Mouse (Mus musculus): ENCODE measurements around the gene Sdccag8. TPM values are rescaled to one million over a fixed set of nuclear protein-coding genes. Genes with fewer than 3 reads are reported as not detected.

The Sdccag8 gene
- polyA plus RNA-seq, 1 experiment from 2014 or later = 22.6 TPM

GRCm38 (mm10) chr1:177016729-177017128 is 202.3 kb downstream of the Sdccag8 start:
- H3K36me3 ChIP-seq (ENCODE audit: control insufficient read depth, insufficient read depth, low read length) = no peaks in the 10 kb centered on the region
- no peak overlapping the region for H3K9ac ChIP-seq (replicated peaks; ENCODE audit: low read depth, low read length)
- no peaks in the 10 kb centered on the region for H3K27me3 ChIP-seq (ENCODE audit: control insufficient read depth, insufficient read depth, low read length)
- ATAC-seq (ENCODE audit: low read depth) = no peak
- H3K4me2 ChIP-seq (ENCODE audit: low read depth, low read length) = no peak overlapping the region
- no peak overlapping the region for H3K27ac ChIP-seq (ENCODE audit: low read depth, low read length)
- 0 out of 2 replicates have a peak, but pooled peaks cover 2% of the 10 kb centered on the region for H3K4me1 ChIP-seq (ENCODE audit: control insufficient read depth, insufficient read depth, low read length)
- 91% methylated on average over 2 of the region's 2 CpGs for WGBS
- no peaks in the 10 kb centered on the region for H3K9me3 ChIP-seq (ENCODE audit: control insufficient read depth, low read length)
- no peak overlapping the region for H3K4me3 ChIP-seq (ENCODE audit: low read depth, low read length)

- H3K4me2 ChIP-seq (ENCODE audit: low read depth, low read length) = no peak overlapping the region
- no peaks in the 10 kb centered on the region for H3K27me3 ChIP-seq (ENCODE audit: control insufficient read depth, insufficient read depth, low read length)
- H3K27ac ChIP-seq (ENCODE audit: low read depth, low read length) = no peak overlapping the region
- H3K4me3 ChIP-seq (ENCODE audit: low read depth, low read length) = no peak overlapping the region
- no peak for ATAC-seq (ENCODE audit: low read depth)
- no peaks in the 10 kb centered on the region for H3K36me3 ChIP-seq (ENCODE audit: control insufficient read depth, insufficient read depth, low read length)
- H3K4me1 ChIP-seq (ENCODE audit: control insufficient read depth, insufficient read depth, low read length) = 0 out of 2 replicates have a peak, but pooled peaks cover 2% of the 10 kb centered on the region
- 68% methylated on average over 1 of the region's 1 CpGs for WGBS
- no peaks in the 10 kb centered on the region for H3K9me3 ChIP-seq (ENCODE audit: control insufficient read depth, low read length)
- H3K9ac ChIP-seq (replicated peaks; ENCODE audit: low read depth, low read length) = no peak overlapping the region
These were observed 204.3 kb downstream of the Sdccag8 start for GRCm38 (mm10) chr1:177018750-177019149.

GRCm38 (mm10) chr1:177019668-177020067 is 205.2 kb downstream of the Sdccag8 start:
- H3K9ac ChIP-seq (replicated peaks; ENCODE audit: low read depth, low read length) = no peak overlapping the region
- whole genome bisulfite sequencing = 96% methylated on average over 5 of the region's 5 CpGs
- no peak for ATAC-seq (ENCODE audit: low read depth)
- no peaks in the 10 kb centered on the region for H3K9me3 ChIP-seq (ENCODE audit: control insufficient read depth, low read length)
- no peak overlapping the region for H3K4me2 ChIP-seq (ENCODE audit: low read depth, low read length)
- H3K27me3 ChIP-seq (ENCODE audit: control insufficient read depth, insufficient read depth, low read length) = no peaks in the 10 kb centered on the region
- H3K4me3 ChIP-seq (ENCODE audit: low read depth, low read length) = no peak overlapping the region
- no peak overlapping the region for H3K27ac ChIP-seq (ENCODE audit: low read depth, low read length)
- no peaks in the 10 kb centered on the region; the same call in 1 of the 2 replicates for H3K36me3 ChIP-seq (ENCODE audit: control insufficient read depth, insufficient read depth, low read length)
- 0 out of 2 replicates have a peak, but pooled peaks cover 2% of the 10 kb centered on the region for H3K4me1 ChIP-seq (ENCODE audit: control insufficient read depth, insufficient read depth, low read length)

- Histone ChIP-seq H3K36me3 (ENCODE audit: control insufficient read depth, insufficient read depth, low read length) (no peaks in the 10 kb centered on the region; the same call in 1 of the 2 replicates), H3K4me2 (ENCODE audit: low read depth, low read length) (no peak overlapping the region), H3K4me1 (ENCODE audit: control insufficient read depth, insufficient read depth, low read length) (no peaks in the 10 kb centered on the region), H3K9me3 (ENCODE audit: control insufficient read depth, low read length) (no peaks in the 10 kb centered on the region), H3K9ac (replicated peaks; ENCODE audit: low read depth, low read length) (no peak overlapping the region), H3K4me3 (ENCODE audit: low read depth, low read length) (no peak overlapping the region), H3K27me3 (ENCODE audit: control insufficient read depth, insufficient read depth, low read length) (no peaks in the 10 kb centered on the region), H3K27ac (ENCODE audit: low read depth, low read length) (no peak overlapping the region)
- WGBS = 71% methylated on average over 3 of the region's 3 CpGs
- ATAC-seq (ENCODE audit: low read depth) = no peak
These were observed 208.3 kb downstream of the Sdccag8 start for GRCm38 (mm10) chr1:177022751-177023150.

- Histone ChIP-seq H3K36me3 (ENCODE audit: control insufficient read depth, insufficient read depth, low read length) (no peaks in the 10 kb centered on the region; the same call in 1 of the 2 replicates), H3K27ac (ENCODE audit: low read depth, low read length) (no peak overlapping the region), H3K9ac (replicated peaks; ENCODE audit: low read depth, low read length) (no peak overlapping the region), H3K4me3 (ENCODE audit: low read depth, low read length) (no peak overlapping the region), H3K4me2 (ENCODE audit: low read depth, low read length) (no peak overlapping the region), H3K4me1 (ENCODE audit: control insufficient read depth, insufficient read depth, low read length) (no peaks in the 10 kb centered on the region), H3K27me3 (ENCODE audit: control insufficient read depth, insufficient read depth, low read length) (no peaks in the 10 kb centered on the region), H3K9me3 (ENCODE audit: control insufficient read depth, low read length) (no peaks in the 10 kb centered on the region)
- WGBS = 85% methylated on average over 3 of the region's 3 CpGs
- no peak for ATAC-seq (ENCODE audit: low read depth)
These were observed 213.2 kb downstream of the Sdccag8 start for GRCm38 (mm10) chr1:177027706-177028105.

GRCm38 (mm10) chr1:177029032-177029431 is 214.6 kb downstream of the Sdccag8 start:
- Histone ChIP-seq H3K36me3 (ENCODE audit: control insufficient read depth, insufficient read depth, low read length) (no peaks in the 10 kb centered on the region; the same call in 1 of the 2 replicates), H3K4me2 (ENCODE audit: low read depth, low read length) (no peak overlapping the region), H3K27me3 (ENCODE audit: control insufficient read depth, insufficient read depth, low read length) (no peaks in the 10 kb centered on the region), H3K4me1 (ENCODE audit: control insufficient read depth, insufficient read depth, low read length) (no peaks in the 10 kb centered on the region), H3K4me3 (ENCODE audit: low read depth, low read length) (no peak overlapping the region), H3K9ac (replicated peaks; ENCODE audit: low read depth, low read length) (no peak overlapping the region), H3K9me3 (ENCODE audit: control insufficient read depth, low read length) (no peaks in the 10 kb centered on the region), H3K27ac (ENCODE audit: low read depth, low read length) (no peak overlapping the region)
- WGBS = 85% methylated on average over 2 of the region's 2 CpGs
- ATAC-seq (ENCODE audit: low read depth) = no peak

GRCm38 (mm10) chr1:177030669-177031068 is 216.2 kb downstream of the Sdccag8 start:
- no peak overlapping the region for H3K9ac ChIP-seq (replicated peaks; ENCODE audit: low read depth, low read length)
- H3K27me3 ChIP-seq (ENCODE audit: control insufficient read depth, insufficient read depth, low read length) = no peaks in the 10 kb centered on the region
- 45% methylated on average over 3 of the region's 3 CpGs for WGBS
- no peak for ATAC-seq (ENCODE audit: low read depth)
- no peaks in the 10 kb centered on the region for H3K4me1 ChIP-seq (ENCODE audit: control insufficient read depth, insufficient read depth, low read length)
- H3K36me3 ChIP-seq (ENCODE audit: control insufficient read depth, insufficient read depth, low read length) = no peaks in the 10 kb centered on the region
- H3K27ac ChIP-seq (ENCODE audit: low read depth, low read length) = no peak overlapping the region
- H3K9me3 ChIP-seq (ENCODE audit: control insufficient read depth, low read length) = no peaks in the 10 kb centered on the region
- H3K4me3 ChIP-seq (ENCODE audit: low read depth, low read length) = no peak overlapping the region
- H3K4me2 ChIP-seq (ENCODE audit: low read depth, low read length) = no peak overlapping the region

- Histone ChIP-seq H3K4me3 (ENCODE audit: low read depth, low read length) (no peak overlapping the region), H3K9ac (replicated peaks; ENCODE audit: low read depth, low read length) (no peak overlapping the region), H3K27me3 (ENCODE audit: control insufficient read depth, insufficient read depth, low read length) (no peaks in the 10 kb centered on the region), H3K9me3 (ENCODE audit: control insufficient read depth, low read length) (no peaks in the 10 kb centered on the region), H3K36me3 (ENCODE audit: control insufficient read depth, insufficient read depth, low read length) (no peaks in the 10 kb centered on the region), H3K27ac (ENCODE audit: low read depth, low read length) (no peak overlapping the region), H3K4me1 (ENCODE audit: control insufficient read depth, insufficient read depth, low read length) (no peaks in the 10 kb centered on the region), H3K4me2 (ENCODE audit: low read depth, low read length) (no peak overlapping the region)
- no peak for ATAC-seq (ENCODE audit: low read depth)
- 97% methylated on average over 1 of the region's 1 CpGs for WGBS
These were observed 216.7 kb downstream of the Sdccag8 start for GRCm38 (mm10) chr1:177031196-177031595.

GRCm38 (mm10) chr1:177032233-177032632 is 217.8 kb downstream of the Sdccag8 start:
- Histone ChIP-seq H3K4me2 (ENCODE audit: low read depth, low read length) (no peak overlapping the region), H3K27me3 (ENCODE audit: control insufficient read depth, insufficient read depth, low read length) (no peaks in the 10 kb centered on the region), H3K4me3 (ENCODE audit: low read depth, low read length) (no peak overlapping the region), H3K27ac (ENCODE audit: low read depth, low read length) (no peak overlapping the region), H3K9me3 (ENCODE audit: control insufficient read depth, low read length) (no peaks in the 10 kb centered on the region), H3K4me1 (ENCODE audit: control insufficient read depth, insufficient read depth, low read length) (no peaks in the 10 kb centered on the region), H3K9ac (replicated peaks; ENCODE audit: low read depth, low read length) (no peak overlapping the region), H3K36me3 (ENCODE audit: control insufficient read depth, insufficient read depth, low read length) (no peaks in the 10 kb centered on the region)
- no peak for ATAC-seq (ENCODE audit: low read depth)
- WGBS = 0% methylated on average over 1 of the region's 1 CpGs

Data from neural tube, embryonic 14.5 days (tissue).